Mouse (Mus musculus) myocyte (in vitro differentiated cells): ENCODE data around the gene Bola2.

Experiments
- MYOD1 ChIP-seq, 3 experiments: IDR thresholded peaks; one replicate each; pipeline ENCODE4 v1.6.1; 2011; ENCODE audit warnings: control low read depth in 2 of 3, low read depth in 2 of 3, mild to moderate bottlenecking in 2 of 3, moderate library complexity in 1 of 3; ENCODE audit not compliant: insufficient read length in 2 of 3, control insufficient read depth in 1 of 3
- POLR2A ChIP-seq: IDR thresholded peaks from one replicate; pipeline ENCODE4 v1.6.1; 2011; ENCODE audit warnings: low read depth, mild to moderate bottlenecking, control low read depth, moderate library complexity; ENCODE audit not compliant: insufficient read length
- POLR2AphosphoS2 ChIP-seq: IDR thresholded peaks from one replicate; pipeline ENCODE4 v1.6.1; 2011; ENCODE audit warnings: low read depth, control low read depth; ENCODE audit not compliant: insufficient read length
- TCF12 ChIP-seq: IDR thresholded peaks from one replicate; pipeline ENCODE4 v1.6.1; 2011; ENCODE audit warnings: mild to moderate bottlenecking, control low read depth; ENCODE audit not compliant: poor library complexity, insufficient read depth, severe bottlenecking
- USF1 ChIP-seq: IDR thresholded peaks from one replicate; pipeline ENCODE4 v1.6.1; 2011; ENCODE audit warnings: low read depth, mild to moderate bottlenecking, control low read depth, moderate library complexity

- no peak for TF ChIP-seq POLR2A
- TF ChIP-seq POLR2AphosphoS2 = no peak
- no peak for TF ChIP-seq USF1
- no peak for TF ChIP-seq MYOD1 (IDR thresholded peaks at IDR 0.05; ENCODE audit: control insufficient read depth in 1 of 3, insufficient read length in 2 of 3, low read depth in 2 of 3)
- TF ChIP-seq TCF12 = no peak
Observed at GRCm38 (mm10) chr7:126746066-126746465, 50.9 kb downstream of the Bola2 start.
